Mouse (Mus musculus) heart, adult 18-20 months (tissue): ENCODE measurements at regions not wholly inside any gene's neighbourhood (a gene's known extent, or its start where the extent isn't known, plus 50 kb on each side); places are given as distances from the start of the nearest gene placed in this dataset.
A peak's percentile ranks its signal among the peaks of the same experiment; 100 is the strongest.

Experiments
- DNase-seq, 2 experiments: peaks; one replicate each; pipeline ENCODE4 v3.0.0; 2021 to 2022; ENCODE audit warnings: mixed read lengths in 1 of 2

GRCm38 (mm10) chr15:42311166-42311565 lies 2177.0 kb downstream of the 9330182O14Rik start:
- DNase-seq = no peak

- no peak for DNase-seq
These were observed 2186.2 kb downstream of the 9330182O14Rik start for GRCm38 (mm10) chr15:42320349-42320748.

DNA sequence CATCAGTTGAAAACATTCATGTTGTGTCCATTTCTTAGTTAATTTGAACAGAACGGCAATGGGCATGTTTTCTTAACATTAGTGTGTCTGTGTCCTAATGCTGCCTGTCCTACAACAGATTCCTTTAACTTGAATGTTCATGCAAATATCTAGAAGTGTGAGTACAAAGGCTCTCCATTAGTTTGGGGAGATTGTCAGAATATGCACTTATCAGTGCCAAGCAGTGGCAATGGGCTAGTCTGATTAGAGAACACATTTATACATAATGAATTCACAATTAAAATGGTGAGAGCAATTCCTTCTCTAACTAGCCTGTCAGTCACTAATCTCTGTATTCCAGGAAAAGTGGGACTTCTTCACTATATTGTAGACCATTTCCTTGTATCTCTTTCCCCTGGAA lies 2188.8 kb downstream of the 9330182O14Rik start:
- DNase-seq = no peak

DNA sequence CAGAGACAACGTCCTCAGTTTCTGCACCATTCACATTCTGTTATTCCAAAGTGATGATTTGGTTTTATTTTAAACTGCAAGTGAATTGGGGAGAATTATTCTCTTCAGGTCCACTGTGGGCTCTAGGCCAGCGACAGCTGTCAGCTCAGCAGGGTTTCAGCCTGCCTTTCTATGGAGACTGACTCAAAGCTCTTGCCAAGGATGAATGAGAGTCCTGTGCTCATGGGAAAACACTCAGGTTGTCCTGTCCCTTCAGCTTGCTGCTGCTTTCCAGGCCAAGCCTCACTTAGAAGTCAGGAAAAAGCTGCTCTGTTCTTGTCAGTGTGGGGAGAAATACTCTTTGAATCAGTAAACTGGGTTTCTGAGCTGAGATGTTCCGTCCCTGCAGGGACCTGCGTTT lies 2191.1 kb downstream of the 9330182O14Rik start:
- DNase-seq = no peak

GRCm38 (mm10) chr15:42328535-42328934 lies 2194.4 kb downstream of the 9330182O14Rik start:
- peak; percentile 28 to 52 for DNase-seq

DNA sequence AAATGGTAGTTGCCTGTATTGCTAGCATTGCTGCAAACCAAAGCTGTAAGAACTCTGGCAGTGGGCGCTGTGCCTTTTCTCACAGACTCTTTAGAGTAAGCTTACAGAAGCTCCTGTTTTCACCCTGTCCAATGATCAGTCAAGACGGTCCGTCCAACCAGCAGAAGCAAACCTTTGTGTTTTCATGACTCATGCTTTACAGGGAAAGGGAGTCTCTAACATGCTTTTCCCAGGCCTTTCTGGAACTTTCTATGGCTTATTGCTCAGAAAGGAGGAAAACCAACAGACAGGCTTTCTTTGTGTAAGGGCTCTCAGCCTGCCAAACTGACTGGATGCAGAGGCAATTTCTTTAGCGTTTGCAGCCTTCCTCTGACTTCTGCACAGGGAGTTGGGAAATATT lies 2195.6 kb downstream of the 9330182O14Rik start:
- peak; percentile 30 to 57 for DNase-seq

DNA sequence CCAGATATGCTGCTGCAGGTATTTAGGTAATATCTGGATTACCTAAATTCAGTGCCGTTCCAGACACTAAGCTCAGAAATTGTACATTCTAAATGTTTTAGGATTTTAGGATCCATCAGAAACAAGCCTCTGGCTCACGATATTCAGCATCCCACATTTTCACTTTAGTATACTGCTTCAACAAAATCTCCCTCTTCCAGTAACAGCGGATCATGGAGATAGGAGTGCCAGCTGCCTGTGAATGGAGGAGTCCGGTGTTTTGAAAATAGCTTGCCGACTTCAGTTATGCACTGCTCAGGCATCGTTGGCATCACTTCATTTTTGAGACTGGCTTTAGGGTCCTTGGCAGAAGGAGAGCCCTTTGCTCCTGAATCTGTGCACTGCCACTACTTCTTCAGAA lies 2199.5 kb downstream of the 9330182O14Rik start:
- no peak for DNase-seq

GRCm38 (mm10) chr15:42346131-42346530 lies 2212.0 kb downstream of the 9330182O14Rik start:
- no peak for DNase-seq

DNA sequence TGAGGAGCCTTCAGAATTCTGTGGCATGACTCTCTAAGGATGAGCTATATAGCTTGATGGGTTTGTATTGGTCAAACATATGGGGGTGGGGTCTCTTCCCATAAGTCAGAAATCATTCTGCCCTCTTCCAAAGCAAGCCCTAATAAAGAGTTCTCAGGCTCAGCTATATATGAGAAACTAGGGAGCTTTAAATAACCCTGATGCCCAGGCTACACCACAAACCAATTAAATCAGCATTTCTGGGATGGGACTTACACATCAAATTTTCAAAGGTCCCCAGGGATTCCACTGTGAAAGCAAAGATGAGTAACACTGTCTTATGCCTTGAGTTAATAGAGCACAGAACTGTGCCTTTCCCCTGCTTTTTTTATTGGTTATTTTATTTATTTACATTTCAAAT lies 2227.7 kb downstream of the 9330182O14Rik start:
- DNase-seq = no peak

DNA sequence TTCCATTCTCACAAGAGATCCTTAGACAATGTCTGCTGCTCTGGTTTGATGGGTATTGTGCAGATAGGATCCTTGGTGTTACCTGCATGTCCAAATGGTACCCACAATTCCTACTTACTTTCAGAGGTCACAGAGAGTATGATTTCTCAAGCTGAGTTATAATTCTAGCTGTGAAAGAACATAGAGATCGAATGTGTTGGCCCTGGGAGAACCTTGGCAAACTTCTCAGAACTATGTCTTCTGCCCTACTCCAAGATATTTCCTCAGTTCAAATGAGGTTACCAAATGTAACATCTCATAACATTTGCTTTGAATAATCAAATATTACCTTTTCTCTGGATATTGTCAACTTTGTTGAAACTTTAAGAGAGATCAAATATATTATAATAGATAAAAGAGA lies 2230.8 kb downstream of the 9330182O14Rik start:
- peak; percentile 4 to 20 for DNase-seq

DNA sequence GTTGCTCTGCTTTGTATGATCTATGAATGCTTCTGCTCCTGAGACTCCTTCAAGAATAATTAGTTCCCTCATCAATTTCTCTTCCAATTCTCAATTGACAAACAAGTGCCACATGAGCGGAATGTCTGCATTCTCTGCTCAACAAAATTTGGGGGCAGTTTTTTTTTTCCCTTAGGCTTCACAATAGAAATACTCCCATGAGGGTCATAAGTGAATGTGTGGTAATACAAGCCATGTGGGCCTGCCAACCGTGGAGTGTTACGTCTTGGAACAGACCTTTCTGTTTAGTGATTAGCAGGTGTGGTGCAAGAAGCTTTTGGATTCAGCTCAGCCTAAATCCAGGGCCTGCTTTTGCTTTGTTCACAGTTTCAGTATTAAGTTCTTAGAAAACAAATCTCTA lies 2232.6 kb downstream of the 9330182O14Rik start:
- peak; percentile 2 to 15 for DNase-seq

DNA sequence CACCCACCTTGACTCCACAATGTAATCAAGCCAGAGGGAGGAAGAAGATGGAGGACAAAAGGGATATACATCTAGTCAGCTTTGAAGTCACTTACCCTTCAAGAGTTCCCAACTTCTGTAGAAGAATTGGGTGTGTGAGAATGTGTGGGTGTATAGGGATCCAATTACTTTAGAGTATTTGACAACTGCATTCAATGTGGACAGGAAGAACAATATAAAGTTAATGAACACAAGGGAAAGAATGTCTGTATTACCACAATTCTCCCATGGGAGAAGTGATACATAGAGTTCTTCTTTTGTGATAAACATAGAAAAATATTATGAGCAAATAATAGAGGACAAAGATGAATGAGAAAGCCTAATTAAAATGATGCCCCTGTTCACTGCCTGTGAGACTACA lies 2235.4 kb downstream of the 9330182O14Rik start:
- DNase-seq = no peak

DNA sequence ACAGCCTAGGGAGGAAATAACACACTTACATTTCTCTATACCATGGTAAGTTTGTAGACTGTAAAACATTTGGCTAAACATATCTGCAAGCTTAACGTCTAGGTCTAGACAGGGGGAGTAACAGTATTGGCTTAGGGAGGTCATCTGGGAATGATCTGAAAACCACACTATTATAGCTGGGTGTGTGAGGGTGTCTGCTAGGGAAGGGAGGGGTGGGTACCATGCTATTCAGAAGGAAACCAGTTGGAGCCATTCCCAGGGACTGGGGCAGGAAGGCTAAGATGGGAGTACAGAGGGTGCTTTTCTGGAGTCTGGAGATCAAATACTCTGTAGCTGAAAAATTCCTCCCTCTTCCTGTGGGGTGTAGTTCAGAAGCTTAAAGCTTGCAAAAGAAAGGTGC lies 2235.9 kb downstream of the 9330182O14Rik start:
- DNase-seq = no peak

GRCm38 (mm10) chr15:42372704-42373286 lies 2238.6 kb downstream of the 9330182O14Rik start:
- DNase-seq = no peak
